Mouse (Mus musculus) hindbrain, embryonic 14.5 days (tissue): ENCODE data around the gene Spred2. TPM values are rescaled to one million over a fixed set of nuclear protein-coding genes. Genes with fewer than 3 reads are reported as not detected.
A peak's percentile ranks its signal among the peaks of the same experiment; 100 is the strongest.
"Not testable (repeated sequence)": the region's sequence is repeated elsewhere in the genome, so short reads cannot be mapped to it uniquely, and the experiment has no call there.

Experiments
- ATAC-seq: fragments of 200-750 bp; cut with Nextera tagmentation; 2 replicates; pipeline ENCODE4 v1.8.0; 2017; ENCODE audit warnings: moderate number of reproducible peaks, mild to moderate bottlenecking, moderate TSS enrichment, moderate library complexity; ENCODE audit not compliant: low FRiP score
- DNase-seq: peaks from one replicate; pipeline ENCODE4 v3.0.0-alpha.2; 2015; ENCODE audit warnings: low spot score
- H3K27ac ChIP-seq: fragments of 300-500 bp; sonication (generic); 2 replicates; pipeline ENCODE4 v1.5.1; 2014; ENCODE audit warnings: mild to moderate bottlenecking, moderate library complexity
- H3K27me3 ChIP-seq: fragments of 300-500 bp; sonication (generic); 2 replicates; pipeline ENCODE4 v1.6.1; 2014; ENCODE audit warnings: mild to moderate bottlenecking, low read length, mixed read lengths; ENCODE audit not compliant: control insufficient read depth, insufficient read depth
- H3K36me3 ChIP-seq: fragments of 300-500 bp; sonication (generic); replicated peaks from 2 replicates; pipeline ENCODE4 v1.6.1; 2014; ENCODE audit not compliant: control insufficient read depth, insufficient read depth
- H3K4me1 ChIP-seq: fragments of 300-500 bp; sonication (generic); replicated peaks from 2 replicates; pipeline ENCODE4 v1.6.1; 2014; ENCODE audit warnings: antibody characterized with exemption, low read length, mixed read lengths; ENCODE audit not compliant: control insufficient read depth, insufficient read depth
- H3K4me2 ChIP-seq: fragments of 300-500 bp; sonication (generic); replicated peaks from 2 replicates; pipeline ENCODE4 v1.6.1; 2014; ENCODE audit warnings: mild to moderate bottlenecking, moderate library complexity
- H3K4me3 ChIP-seq: fragments of 300-500 bp; sonication (generic); replicated peaks from 2 replicates; pipeline ENCODE4 v1.5.1; 2014; ENCODE audit warnings: mild to moderate bottlenecking, low read length
- H3K9ac ChIP-seq: fragments of 300-500 bp; sonication (generic); 2 replicates; pipeline ENCODE4 v1.6.1; 2014
- H3K9me3 ChIP-seq: fragments of 300-500 bp; sonication (generic); 2 replicates; pipeline ENCODE4 v1.6.1; 2016; ENCODE audit warnings: low read length; ENCODE audit not compliant: control insufficient read depth
- WGBS: fragments of 180-500 bp; shearing (Covaris S2); extraction: QIAGEN DNeasy Blood & Tissue Kit; methylation state at CpG from one replicate; pipeline ENCODE4 v1.1.7; 2014; 5-methylcytosine and 5-hydroxymethylcytosine counted together
- polyA plus RNA-seq: library from polyadenylated mRNA; unstranded; fragments of >200 nt; fragmentation: Nextera tagmentation; extraction: Ambion mirVana; gene quantifications from 2 replicates; pipeline ENCODE4 v1.2.1, GENCODE M21; 2014

The Spred2 gene
- polyA plus RNA-seq, 1 experiment from 2014 or later = 6.4 TPM

- not testable (repeated sequence) for H3K9ac ChIP-seq, H3K27me3 ChIP-seq, H3K36me3 ChIP-seq, DNase-seq, H3K4me2 ChIP-seq, ATAC-seq, H3K4me1 ChIP-seq, H3K27ac ChIP-seq, H3K9me3 ChIP-seq, H3K4me3 ChIP-seq
- 92% methylated on average over 5 of the region's 5 CpGs for WGBS
Observed at GRCm38 (mm10) chr11:20030973-20031372, 106.8 kb downstream of the Spred2 start.

GRCm38 (mm10) chr11:20031536-20031935 is 107.4 kb downstream of the Spred2 start:
- 40% methylated on average over 8 of the region's 8 CpGs for WGBS
- H3K9ac ChIP-seq = no peak overlapping the region
- no peak overlapping the region for H3K4me3 ChIP-seq
- H3K4me1 ChIP-seq = no peaks in the 10 kb centered on the region
- no peaks in the 10 kb centered on the region for H3K27me3 ChIP-seq
- H3K36me3 ChIP-seq = no peaks in the 10 kb centered on the region
- ATAC-seq (no peak), DNase-seq (peak; percentile 38)
- H3K9me3 ChIP-seq = no peaks in the 10 kb centered on the region
- H3K4me2 ChIP-seq = no peak overlapping the region
- no peak overlapping the region for H3K27ac ChIP-seq

DNA sequence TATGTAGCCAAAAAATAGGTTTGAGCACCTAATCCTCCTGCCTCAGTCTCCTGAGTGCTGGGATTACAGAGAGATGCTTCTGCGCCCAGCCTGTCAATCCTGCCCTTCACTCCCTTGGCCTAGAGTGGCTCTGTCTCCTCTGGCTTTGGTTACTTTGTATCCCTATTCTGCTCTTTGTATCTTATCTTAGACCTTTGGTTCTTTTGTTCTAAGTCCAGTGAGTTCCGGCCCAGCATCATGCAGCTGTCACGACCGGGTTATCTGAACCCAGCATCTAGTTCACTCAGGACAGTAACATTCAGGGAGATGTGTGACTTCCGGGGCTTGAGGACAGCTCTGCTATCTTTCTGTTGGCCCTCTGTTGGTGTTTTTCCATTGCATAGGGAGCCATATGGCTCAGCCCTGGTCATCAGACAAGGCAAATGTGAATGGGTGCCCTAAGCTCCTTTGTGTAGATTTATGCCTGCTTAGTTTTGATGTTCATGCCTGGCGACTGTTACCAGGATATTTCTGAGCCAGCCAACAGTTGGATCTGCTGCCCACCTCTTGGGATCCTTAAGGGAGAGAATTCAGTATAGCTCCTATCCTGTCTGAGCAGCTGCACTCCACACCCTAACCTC is 109.5 kb downstream of the Spred2 start:
- no peak overlapping the region for H3K9ac ChIP-seq
- DNase-seq = no peak
- no peak overlapping the region for H3K4me2 ChIP-seq
- no peak overlapping the region for H3K27ac ChIP-seq
- H3K4me3 ChIP-seq = no peak overlapping the region
- WGBS = 71% methylated on average over 6 of the region's 6 CpGs
- peaks cover 4% of the 10 kb centered on the region; the same call in 1 of the 2 replicates for H3K4me1 ChIP-seq
- H3K27me3 ChIP-seq = no peaks in the 10 kb centered on the region
- no peak for ATAC-seq
- H3K36me3 ChIP-seq = no peaks in the 10 kb centered on the region
- no peaks in the 10 kb centered on the region for H3K9me3 ChIP-seq

DNA sequence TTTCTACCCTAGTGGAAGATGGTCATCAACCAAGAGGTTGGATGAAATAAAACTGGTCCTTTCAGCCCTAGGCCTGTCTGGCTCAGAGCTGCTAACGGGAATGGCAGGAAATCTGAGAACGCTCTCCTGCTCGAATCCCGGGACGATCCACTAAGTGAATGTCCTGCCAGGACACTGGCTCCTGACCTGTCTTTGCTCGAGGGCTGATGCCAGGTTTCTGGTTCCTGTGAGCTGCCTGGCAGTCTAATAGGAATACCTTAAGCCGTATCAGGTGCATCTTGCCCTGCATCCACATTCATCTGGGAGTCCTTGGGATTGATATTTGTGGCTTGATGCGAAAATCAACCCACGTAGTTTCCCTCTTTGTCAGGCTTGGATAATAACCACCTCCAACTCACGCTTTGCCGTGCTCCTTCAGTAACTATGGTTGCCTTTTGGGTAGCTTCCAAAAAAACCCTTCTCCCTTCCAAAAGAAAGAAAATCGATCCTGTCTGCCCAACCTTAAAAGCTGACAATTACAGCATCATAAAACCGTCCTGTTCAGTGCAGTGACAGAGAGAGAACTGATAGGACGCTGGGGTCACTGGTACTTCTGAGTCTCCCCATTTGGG is 110.3 kb downstream of the Spred2 start:
- Histone ChIP-seq H3K27me3 (no peaks in the 10 kb centered on the region), H3K36me3 (no peaks in the 10 kb centered on the region), H3K4me3 (no peak overlapping the region), H3K4me2 (no peak overlapping the region), H3K27ac (no peak overlapping the region), H3K9ac (no peak overlapping the region), H3K4me1 (peaks cover 10% of the 10 kb centered on the region; the same call in 1 of the 2 replicates), H3K9me3 (no peaks in the 10 kb centered on the region)
- no peak for DNase-seq
- ATAC-seq = no peak
- WGBS = 79% methylated on average over 14 of the region's 14 CpGs

DNA sequence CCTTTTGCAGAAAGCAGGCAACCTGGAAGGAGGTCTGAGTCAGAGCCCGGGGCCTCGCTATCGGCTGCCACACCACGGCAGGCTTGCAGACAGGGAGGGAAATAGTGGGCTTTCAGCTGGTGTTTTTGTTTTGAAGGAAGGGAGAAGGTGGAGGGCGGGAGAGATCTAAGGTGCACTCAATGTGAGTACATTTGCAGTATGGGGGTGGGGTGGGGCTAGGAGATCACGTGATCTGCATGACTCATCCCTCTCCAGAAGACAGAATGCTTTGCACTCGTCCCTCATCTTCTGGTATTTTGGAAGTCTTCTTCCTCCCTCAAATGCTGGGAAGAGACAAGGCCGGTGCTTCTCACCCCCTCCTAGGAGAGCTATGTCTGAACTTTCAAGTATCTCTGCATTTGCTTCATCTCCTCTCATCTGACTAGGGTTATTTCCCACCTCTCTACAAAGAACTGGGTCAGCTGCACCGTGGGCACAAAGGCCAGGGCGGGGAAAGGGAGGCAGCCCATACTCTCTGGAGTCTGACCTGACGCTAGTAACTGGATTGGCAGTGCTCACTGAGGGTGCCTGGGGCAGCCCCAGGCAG is 111.3 kb downstream of the Spred2 start:
- DNase-seq = no peak
- Histone ChIP-seq H3K9ac (no peak overlapping the region), H3K9me3 (no peaks in the 10 kb centered on the region), H3K4me1 (peaks cover 10% of the 10 kb centered on the region; the same call in 1 of the 2 replicates), H3K36me3 (no peaks in the 10 kb centered on the region), H3K4me3 (no peak overlapping the region), H3K27ac (no peak overlapping the region), H3K4me2 (no peak overlapping the region), H3K27me3 (no peaks in the 10 kb centered on the region)
- ATAC-seq = no peak
- 66% methylated on average over 11 of the region's 11 CpGs for WGBS

- no peak overlapping the region for H3K27ac ChIP-seq
- no peak for ATAC-seq
- DNase-seq = no peak
- no peaks in the 10 kb centered on the region for H3K36me3 ChIP-seq
- peaks cover 10% of the 10 kb centered on the region; the same call in 1 of the 2 replicates for H3K4me1 ChIP-seq
- no peak overlapping the region for H3K4me3 ChIP-seq
- H3K27me3 ChIP-seq = no peaks in the 10 kb centered on the region
- WGBS = 57% methylated on average over 7 of the region's 7 CpGs
- no peak overlapping the region for H3K4me2 ChIP-seq
- H3K9me3 ChIP-seq = no peaks in the 10 kb centered on the region
- no peak overlapping the region for H3K9ac ChIP-seq
Observed at GRCm38 (mm10) chr11:20035972-20036371, 111.8 kb downstream of the Spred2 start.

DNA sequence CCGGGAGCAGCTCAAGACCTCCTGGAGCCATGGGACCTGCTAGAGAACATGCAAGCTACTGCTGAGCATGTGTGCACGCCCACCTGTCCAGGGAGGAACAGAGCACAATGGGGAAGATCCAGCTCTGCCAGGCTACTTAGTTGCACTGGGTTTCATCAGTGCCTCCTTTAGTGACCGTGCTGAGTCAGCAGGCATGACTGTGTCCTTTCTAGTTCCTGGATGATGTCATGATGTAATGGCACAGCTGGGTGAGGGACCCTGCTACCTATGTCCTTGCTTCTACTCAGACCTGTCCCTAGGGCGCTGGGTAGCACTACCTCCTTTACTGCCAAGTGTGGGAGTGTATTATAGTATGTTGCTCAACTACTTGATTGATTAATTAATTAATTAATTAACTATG is 113.6 kb downstream of the Spred2 start:
- Histone ChIP-seq H3K4me3 (no peak overlapping the region), H3K36me3 (no peaks in the 10 kb centered on the region), H3K4me1 (peaks cover 19% of the 10 kb centered on the region; the same call in 1 of the 2 replicates), H3K27ac (no peak overlapping the region), H3K4me2 (no peak overlapping the region), H3K9me3 (no peaks in the 10 kb centered on the region), H3K27me3 (no peaks in the 10 kb centered on the region), H3K9ac (no peak overlapping the region)
- DNase-seq (no peak), ATAC-seq (no peak)
- 94% methylated on average over 4 of the region's 4 CpGs for WGBS

- 22% methylated on average over 8 of the region's 8 CpGs for WGBS
- peaks cover 19% of the 10 kb centered on the region; the same call in 1 of the 2 replicates for H3K4me1 ChIP-seq
- H3K9me3 ChIP-seq = no peaks in the 10 kb centered on the region
- peak overlapping the region; percentile 27 for H3K4me2 ChIP-seq
- H3K27ac ChIP-seq = 0 out of 2 replicates have a peak overlapping the region, but pooled peaks have one; percentile 36
- no peaks in the 10 kb centered on the region for H3K27me3 ChIP-seq
- no peak overlapping the region for H3K4me3 ChIP-seq
- H3K9ac ChIP-seq = no peak overlapping the region
- ATAC-seq (peak; percentile 64), DNase-seq (peak; percentile 31)
- no peaks in the 10 kb centered on the region for H3K36me3 ChIP-seq
Observed at GRCm38 (mm10) chr11:20038723-20039122, 114.5 kb downstream of the Spred2 start.

GRCm38 (mm10) chr11:20041164-20041920 is 117.2 kb downstream of the Spred2 start:
- ATAC-seq = no peak
- no peak for DNase-seq

More at GRCm38 (mm10) chr11:20041164-20041920, 117.2 kb downstream of the Spred2 start:
- Histone ChIP-seq H3K36me3 (no peaks in the 10 kb centered on the region), H3K4me2 (no peak overlapping the region), H3K27ac (no peak overlapping the region), H3K9me3 (no peaks in the 10 kb centered on the region), H3K4me1 (peaks cover 19% of the 10 kb centered on the region; the same call in 1 of the 2 replicates), H3K27me3 (no peaks in the 10 kb centered on the region), H3K4me3 (no peak overlapping the region), H3K9ac (no peak overlapping the region)
- 25% methylated on average over 6 of the region's 6 CpGs for WGBS
